Mouse (Mus musculus): ENCODE measurements around the gene Dnaja3. TPM values are rescaled to one million over a fixed set of nuclear protein-coding genes. Genes with fewer than 3 reads are reported as not detected.

The Dnaja3 gene
- polyA plus RNA-seq (2012; fragmentation: generic; extraction: Trizol), result 69.5 TPM

DNA sequence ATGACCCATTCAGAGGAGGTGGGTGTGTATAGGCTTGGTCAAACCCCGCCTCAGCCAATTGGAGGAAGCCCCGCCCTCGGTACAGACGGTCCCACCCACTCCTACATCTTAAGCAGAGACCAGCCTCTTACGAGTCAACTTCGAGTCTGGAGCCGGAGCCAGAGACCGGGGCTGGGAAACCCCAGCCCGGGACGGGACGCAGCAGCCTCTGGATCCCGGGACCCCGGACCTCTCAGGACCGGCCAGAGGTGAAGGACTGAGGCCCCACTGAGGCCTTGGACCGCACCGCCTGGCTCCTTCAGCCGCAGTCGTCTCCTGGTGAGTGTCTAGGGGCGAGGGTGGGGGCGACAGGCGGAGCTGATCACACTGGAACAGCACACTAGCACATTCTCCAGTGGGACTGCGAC lies at the start of gene Dnaja3, which contains the start of gene Vasn:
Dnaja3 (plus strand) TSS at position 159 of the 407 bp plus-strand sequence.
Vasn (plus strand) TSS at position 111 of the 407 bp plus-strand sequence.
- H3K79me2 ChIP-seq (ENCODE audit: control insufficient read depth, insufficient read depth), result peaks cover 36% of the 10 kb centered on the region
- H3K4me2 ChIP-seq (ENCODE audit: low read depth), result peak within 1 kb of the TSS; percentile 90
- H3ac ChIP-seq (ENCODE audit: control insufficient read depth, insufficient read length), result peak within 1 kb of the TSS; percentile 48
- H3K4me3 ChIP-seq, result peak within 1 kb of the TSS; percentile 61
- no peaks in the 10 kb centered on the region for H3K36me3 ChIP-seq (ENCODE audit: control insufficient read depth, insufficient read depth)
- TF ChIP-seq TCF3 (IDR thresholded peaks at IDR 0.05; ENCODE audit: insufficient read length, low read depth) (no peak), REST (IDR thresholded peaks at IDR 0.05; ENCODE audit: insufficient read depth, insufficient read length) (no peak), USF1 (IDR thresholded peaks at IDR 0.05; ENCODE audit: low read depth) (no peak), POLR2AphosphoS2 (IDR thresholded peaks at IDR 0.05; ENCODE audit: insufficient read length, low read depth) (peak; percentile 89), POLR2A (IDR thresholded peaks at IDR 0.05; ENCODE audit: insufficient read length, low read depth) (peak; percentile 77), MYOD1 (IDR thresholded peaks at IDR 0.05; ENCODE audit: control insufficient read depth in 1 of 3, insufficient read length in 2 of 3, low read depth in 2 of 3) (no peak)
- H3K27me3 ChIP-seq (ENCODE audit: control insufficient read depth, insufficient read depth, insufficient read length), result no peaks in the 10 kb centered on the region

DNA sequence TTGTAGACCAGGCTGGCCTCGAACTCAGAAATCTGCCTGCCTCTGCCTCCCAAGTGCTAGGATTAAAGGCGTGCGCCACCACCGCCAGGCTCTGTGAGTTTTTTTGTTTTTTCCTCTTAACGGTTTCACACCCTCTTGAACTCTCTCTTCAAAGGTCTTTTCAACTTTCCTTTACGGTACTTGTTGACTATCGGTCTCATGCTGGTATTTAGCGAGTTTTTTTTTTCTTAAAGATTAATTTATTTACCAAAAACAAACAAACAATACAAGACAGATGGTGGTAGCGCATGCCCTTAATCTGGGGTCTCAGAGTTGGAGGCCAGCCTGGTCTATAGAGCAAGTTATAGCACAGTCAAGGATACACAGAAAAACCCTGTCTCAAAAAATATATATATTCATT lies 49.6 kb upstream of the Dnaja3 start:
- H3K4me3 ChIP-seq, result no peak overlapping the region
- H3K4me2 ChIP-seq (ENCODE audit: low read depth), result no peak overlapping the region
- peaks cover 14% of the 10 kb centered on the region for H3K79me2 ChIP-seq (ENCODE audit: control insufficient read depth, insufficient read depth)
- TF ChIP-seq POLR2A (IDR thresholded peaks at IDR 0.05; ENCODE audit: insufficient read length, low read depth) (no peak), E2F4 (IDR thresholded peaks at IDR 0.05; ENCODE audit: insufficient read depth) (no peak), MAX (IDR thresholded peaks at IDR 0.05; ENCODE audit: low read depth) (no peak), POLR2AphosphoS2 (IDR thresholded peaks at IDR 0.05; ENCODE audit: insufficient read length, low read depth) (no peak), REST (IDR thresholded peaks at IDR 0.05; ENCODE audit: insufficient read depth, insufficient read length) (no peak), SRF (IDR thresholded peaks at IDR 0.05; ENCODE audit: control insufficient read depth, insufficient read length, low read depth) (no peak), TCF3 (IDR thresholded peaks at IDR 0.05; ENCODE audit: insufficient read length, low read depth) (no peak), CEBPB (IDR thresholded peaks at IDR 0.05; ENCODE audit: insufficient read depth, poor library complexity, severe bottlenecking) (no peak), USF1 (IDR thresholded peaks at IDR 0.05; ENCODE audit: low read depth) (no peak), MYOG (IDR thresholded peaks at IDR 0.05; ENCODE audit: control insufficient read depth in 1 of 3, insufficient read depth in 1 of 3, insufficient read length in 2 of 3, low read depth in 2 of 3) (no peak)
- no peaks in the 10 kb centered on the region for H3K36me3 ChIP-seq (ENCODE audit: control insufficient read depth, insufficient read depth)
- no peaks in the 10 kb centered on the region for H3K27me3 ChIP-seq (ENCODE audit: control insufficient read depth, insufficient read depth, insufficient read length)
- H3ac ChIP-seq (ENCODE audit: control insufficient read depth, insufficient read length), result no peak overlapping the region

DNA sequence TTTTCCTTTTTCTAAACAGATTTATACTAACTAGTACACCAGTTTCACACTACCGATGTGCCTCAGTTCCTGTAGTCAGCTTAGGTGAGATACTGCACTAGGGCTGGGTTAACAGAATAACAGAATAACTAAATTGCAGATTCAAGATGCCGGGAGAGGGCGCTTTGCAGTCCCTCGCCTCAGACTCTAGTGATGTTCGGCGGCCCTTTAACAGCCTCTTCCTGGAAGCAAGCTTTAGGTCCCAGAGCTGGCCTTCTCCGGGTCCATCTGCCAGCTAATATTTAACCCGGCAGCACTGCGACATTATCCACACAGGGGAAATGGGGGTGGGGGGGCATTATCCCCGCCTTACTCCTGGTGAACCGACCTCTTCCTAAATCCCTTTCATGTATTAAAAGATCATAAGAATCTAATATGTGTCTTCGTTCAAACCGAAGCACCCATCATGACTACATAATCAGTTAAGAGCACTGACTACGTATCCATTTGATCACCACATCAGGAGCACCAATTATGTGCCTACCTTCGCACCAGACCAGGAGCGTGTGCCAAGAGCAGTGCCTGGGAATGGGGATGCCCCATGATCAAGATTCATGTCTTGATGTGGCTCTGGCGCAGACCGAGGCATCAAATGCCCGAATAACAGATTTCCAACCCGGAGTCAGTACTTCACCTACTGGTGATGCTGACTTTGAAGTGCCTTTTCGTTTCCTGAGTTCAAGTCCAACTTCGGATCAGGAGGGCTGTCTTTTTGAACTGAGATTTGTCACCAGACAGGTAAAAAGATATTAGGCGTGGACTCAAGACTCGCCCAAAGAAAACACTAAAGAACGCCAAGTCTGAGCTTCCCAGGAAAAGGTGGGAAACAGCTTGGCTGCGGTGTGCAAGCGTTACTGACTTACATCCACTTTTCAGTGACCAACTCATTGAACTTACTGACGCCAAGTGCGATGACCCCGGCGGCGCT lies 46.6 kb upstream of the Dnaja3 start:
- H3ac ChIP-seq (ENCODE audit: control insufficient read depth, insufficient read length), result peak overlapping the region; percentile 70
- H3K36me3 ChIP-seq (ENCODE audit: control insufficient read depth, insufficient read depth), result no peaks in the 10 kb centered on the region
- peak overlapping the region; percentile 92 for H3K4me2 ChIP-seq (ENCODE audit: low read depth)
- peak overlapping the region; percentile 87 for H3K4me3 ChIP-seq
- no peak for TF ChIP-seq E2F4 (IDR thresholded peaks at IDR 0.05; ENCODE audit: insufficient read depth)
- no peak for TF ChIP-seq CEBPB (IDR thresholded peaks at IDR 0.05; ENCODE audit: insufficient read depth, poor library complexity, severe bottlenecking)
- TF ChIP-seq TCF12 (IDR thresholded peaks at IDR 0.05; ENCODE audit: insufficient read depth, poor library complexity, severe bottlenecking), result no peak
- TF ChIP-seq SRF (IDR thresholded peaks at IDR 0.05; ENCODE audit: control insufficient read depth, insufficient read length, low read depth), result no peak
- no peaks in the 10 kb centered on the region for H3K27me3 ChIP-seq (ENCODE audit: control insufficient read depth, insufficient read depth, insufficient read length)
- H3K79me2 ChIP-seq (ENCODE audit: control insufficient read depth, insufficient read depth), result peaks cover 41% of the 10 kb centered on the region

DNA sequence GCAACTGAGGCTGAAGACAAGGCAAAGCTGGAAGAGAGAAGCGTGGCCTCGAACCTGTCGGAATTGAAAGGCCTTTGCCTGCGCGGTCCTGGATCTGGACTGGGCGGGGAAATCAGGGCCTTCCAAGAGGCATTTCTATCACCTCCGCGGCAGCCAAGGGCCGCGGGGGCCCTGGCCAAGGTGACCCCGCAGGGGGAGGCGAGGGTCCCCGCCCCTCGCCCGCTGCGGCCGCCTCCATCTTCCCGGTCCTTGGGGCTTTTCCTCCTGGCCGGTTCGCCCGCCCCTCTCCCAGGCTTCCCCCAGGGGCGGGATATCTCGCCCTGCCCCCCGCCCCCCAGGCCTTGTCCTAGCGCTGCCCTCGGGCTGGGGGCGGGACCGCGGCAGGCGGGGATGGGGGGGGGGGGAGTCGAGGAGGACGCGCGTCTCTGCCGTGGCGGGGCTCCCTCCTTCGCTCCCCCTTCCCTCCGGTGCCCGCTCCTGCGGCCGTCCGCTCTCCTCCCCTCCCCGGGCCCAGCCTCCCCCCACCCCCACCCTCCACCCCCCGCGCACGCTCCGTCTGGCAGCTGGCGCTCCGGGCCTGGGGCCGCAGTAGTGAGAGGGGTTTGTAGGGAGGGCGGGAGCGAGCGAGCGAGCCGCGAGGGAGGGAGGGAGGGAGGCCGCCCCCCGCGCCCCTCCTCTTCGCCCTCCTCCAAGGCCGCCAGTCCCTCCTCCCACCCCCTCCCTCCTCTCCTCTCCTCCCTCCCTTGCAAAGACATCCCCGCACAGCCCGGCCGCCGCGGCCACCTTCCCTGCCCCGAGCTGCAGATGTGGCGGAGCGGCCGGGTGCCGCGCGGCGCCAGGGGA lies 45.6 kb upstream of the Dnaja3 start, which contains the start of gene Glis2:
Glis2 (plus strand) TSS at position 743 of the 843 bp plus-strand sequence.
- Histone ChIP-seq H3K79me2 (ENCODE audit: control insufficient read depth, insufficient read depth) (peaks cover 51% of the 10 kb centered on the region), H3K4me3 (peak within 1 kb of the TSS; percentile 87), H3K27me3 (ENCODE audit: control insufficient read depth, insufficient read depth, insufficient read length) (no peaks in the 10 kb centered on the region), H3K36me3 (ENCODE audit: control insufficient read depth, insufficient read depth) (no peaks in the 10 kb centered on the region), H3ac (ENCODE audit: control insufficient read depth, insufficient read length) (peak within 1 kb of the TSS; percentile 70), H3K4me2 (ENCODE audit: low read depth) (peak within 1 kb of the TSS; percentile 99)
- TF ChIP-seq MYOD1 (IDR thresholded peaks at IDR 0.05; ENCODE audit: control insufficient read depth in 1 of 3, insufficient read length in 2 of 3, low read depth in 2 of 3) (peak in 1 of 3 experiments; percentile 41), USF1 (IDR thresholded peaks at IDR 0.05; ENCODE audit: low read depth) (no peak), POLR2A (IDR thresholded peaks at IDR 0.05; ENCODE audit: insufficient read length, low read depth) (peak; percentile 63), POLR2AphosphoS2 (IDR thresholded peaks at IDR 0.05; ENCODE audit: insufficient read length, low read depth) (peak; percentile 68), REST (IDR thresholded peaks at IDR 0.05; ENCODE audit: insufficient read depth, insufficient read length) (no peak), E2F4 (IDR thresholded peaks at IDR 0.05; ENCODE audit: insufficient read depth) (no peak), MYOG (IDR thresholded peaks at IDR 0.05; ENCODE audit: control insufficient read depth in 1 of 3, insufficient read depth in 1 of 3, insufficient read length in 2 of 3, low read depth in 2 of 3) (peak in 2 of 3 experiments; percentile 27 to 28), MAX (IDR thresholded peaks at IDR 0.05; ENCODE audit: low read depth) (no peak)
